Mouse (Mus musculus) ES-Bruce4 (cell line): Measurements from ENCODE around the gene Mybbp1a. TPM values are rescaled to one million over a fixed set of nuclear protein-coding genes. Genes with fewer than 3 reads are reported as not detected.

Source experiments
- H3K27ac ChIP-seq: 2 replicates; pipeline ENCODE4 v1.5.1; 2012; ENCODE audit warnings: low read length, inconsistent platforms; ENCODE audit not compliant: insufficient read depth
- H3K27me3 ChIP-seq: 2 replicates; pipeline ENCODE4 v1.6.1; 2012; ENCODE audit warnings: mild to moderate bottlenecking, low read length, inconsistent platforms; ENCODE audit not compliant: control insufficient read depth, poor library complexity, insufficient read depth, severe bottlenecking
- H3K36me3 ChIP-seq: 2 replicates; pipeline ENCODE4 v1.6.1; 2012; ENCODE audit warnings: inconsistent platforms, mild to moderate bottlenecking, low read length, moderate library complexity; ENCODE audit not compliant: control insufficient read depth, poor library complexity, insufficient read depth, severe bottlenecking
- H3K4me1 ChIP-seq: one replicate; pipeline ENCODE4 v1.8.1; 2011; ENCODE audit warnings: low read length; ENCODE audit not compliant: control insufficient read depth, insufficient read depth
- H3K4me3 ChIP-seq: 2 replicates; pipeline ENCODE4 v1.5.1; 2011; ENCODE audit warnings: low read depth, mild to moderate bottlenecking, low read length
- H3K9ac ChIP-seq: 2 replicates; pipeline ENCODE4 v1.6.1; 2012; ENCODE audit warnings: low read depth, mild to moderate bottlenecking, inconsistent platforms; ENCODE audit not compliant: poor library complexity, severe bottlenecking
- H3K9me3 ChIP-seq: replicated peaks from 2 replicates; pipeline ENCODE4 v1.6.1; 2012; ENCODE audit warnings: mild to moderate bottlenecking, low read length, inconsistent platforms; ENCODE audit not compliant: control insufficient read depth, poor library complexity, insufficient read depth, severe bottlenecking
- CTCF ChIP-seq: IDR thresholded peaks from one replicate; pipeline ENCODE4 v1.8.1; 2011; ENCODE audit warnings: low read depth, low read length
- EP300 ChIP-seq: IDR thresholded peaks from 2 replicates; pipeline ENCODE4 v1.6.1; 2011; ENCODE audit warnings: low read depth, low read length; ENCODE audit not compliant: insufficient read depth
- POLR2A ChIP-seq: IDR thresholded peaks from one replicate; pipeline ENCODE4 v1.8.1; 2011; ENCODE audit warnings: low read length; ENCODE audit not compliant: insufficient read depth
- polyA plus RNA-seq: library from polyadenylated mRNA; stranded (reverse); fragments of >200 nt; gene quantifications from 2 replicates; pipeline ENCODE4 v1.2.4, GENCODE M21; 2011; ENCODE audit warnings: low read depth; ENCODE audit not compliant: missing spikeins, insufficient read depth, insufficient read length

The Mybbp1a gene
- polyA plus RNA-seq, 1 experiment, result 296 TPM

- Histone ChIP-seq H3K9ac (no peak overlapping the region), H3K36me3 (peaks cover 93% of the 10 kb centered on the region)
These were observed 5.4 kb downstream of the Mybbp1a start for GRCm38 (mm10) chr11:72446311-72447105.

DNA sequence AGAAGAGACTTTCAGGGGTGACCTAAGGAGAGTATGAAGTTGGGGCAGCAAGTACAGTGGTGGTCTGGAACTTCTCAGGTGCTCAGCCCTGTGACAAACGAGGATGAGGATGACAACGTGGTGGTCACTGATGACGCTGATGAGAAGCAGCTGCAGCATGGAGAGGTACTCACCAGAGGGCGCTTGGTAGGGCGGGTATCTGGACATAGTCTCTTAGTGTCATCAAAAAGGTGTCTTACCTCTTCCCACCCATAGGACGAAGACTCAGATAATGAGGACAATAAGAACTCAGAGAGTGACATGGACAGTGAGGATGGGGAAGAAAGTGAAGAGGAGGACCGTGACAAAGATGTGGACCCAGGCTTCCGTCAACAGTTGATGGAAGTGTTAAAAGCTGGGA is 6.3 kb downstream of the Mybbp1a start:
- no peaks in the 10 kb centered on the region for H3K9me3 ChIP-seq
- H3K9ac ChIP-seq, result no peak overlapping the region
- H3K4me1 ChIP-seq, result no peaks in the 10 kb centered on the region
- TF ChIP-seq POLR2A, result no peak
- peak; percentile 10 for TF ChIP-seq CTCF
- H3K27ac ChIP-seq, result no peak overlapping the region
- peaks cover 95% of the 10 kb centered on the region for H3K36me3 ChIP-seq
- no peak overlapping the region for H3K4me3 ChIP-seq
- no peaks in the 10 kb centered on the region for H3K27me3 ChIP-seq

More at GRCm38 (mm10) chr11:72446311-72447105, 5.4 kb downstream of the Mybbp1a start:
- Histone ChIP-seq H3K9me3 (no peaks in the 10 kb centered on the region), H3K27me3 (no peaks in the 10 kb centered on the region), H3K27ac (no peak overlapping the region), H3K4me3 (no peak overlapping the region), H3K4me1 (no peaks in the 10 kb centered on the region)
- TF ChIP-seq CTCF, result peak; percentile 78
- no peak for TF ChIP-seq EP300
- TF ChIP-seq POLR2A, result no peak

DNA sequence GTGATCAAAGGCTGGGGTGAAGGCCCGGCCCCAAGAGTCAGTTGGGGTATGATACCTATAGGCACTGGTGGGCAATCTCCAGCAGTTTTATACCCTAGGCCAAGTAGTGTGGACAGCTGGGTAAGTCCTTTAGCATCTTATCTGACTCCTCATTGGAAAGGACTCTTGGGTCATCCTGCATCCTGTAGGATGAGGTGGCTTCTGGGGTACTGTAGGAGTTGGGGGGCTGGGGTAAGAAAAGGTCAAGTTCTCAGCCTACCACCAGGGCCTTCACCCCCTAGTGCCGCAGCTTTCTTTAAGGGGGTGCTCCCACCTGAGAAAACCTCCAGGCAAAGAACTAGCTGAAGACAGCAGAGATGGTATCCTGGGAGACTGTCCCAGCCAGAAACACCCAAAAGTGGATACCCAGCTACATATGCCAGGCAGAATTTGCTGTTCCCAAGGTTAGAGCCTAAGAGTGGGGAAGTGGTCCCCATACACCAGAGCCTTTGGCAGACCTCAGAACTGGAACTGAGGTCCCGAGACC is 11.0 kb downstream of the Mybbp1a start:
- no peak overlapping the region for H3K27ac ChIP-seq
- no peaks in the 10 kb centered on the region for H3K27me3 ChIP-seq
- H3K9me3 ChIP-seq, result no peaks in the 10 kb centered on the region
- H3K4me1 ChIP-seq, result no peaks in the 10 kb centered on the region
- H3K9ac ChIP-seq, result no peak overlapping the region
- peaks cover 49% of the 10 kb centered on the region for H3K36me3 ChIP-seq
- H3K4me3 ChIP-seq, result no peak overlapping the region
- TF ChIP-seq CTCF, result no peak
- TF ChIP-seq EP300, result no peak
- TF ChIP-seq POLR2A, result no peak

- Histone ChIP-seq H3K36me3 (peaks cover 37% of the 10 kb centered on the region), H3K9ac (no peak overlapping the region), H3K4me3 (no peak overlapping the region), H3K27ac (no peak overlapping the region), H3K4me1 (no peaks in the 10 kb centered on the region), H3K27me3 (no peaks in the 10 kb centered on the region), H3K9me3 (no peaks in the 10 kb centered on the region)
- no peak for TF ChIP-seq CTCF
- no peak for TF ChIP-seq POLR2A
- TF ChIP-seq EP300, result no peak
These were observed 12.2 kb downstream of the Mybbp1a start for GRCm38 (mm10) chr11:72453105-72453953.

DNA sequence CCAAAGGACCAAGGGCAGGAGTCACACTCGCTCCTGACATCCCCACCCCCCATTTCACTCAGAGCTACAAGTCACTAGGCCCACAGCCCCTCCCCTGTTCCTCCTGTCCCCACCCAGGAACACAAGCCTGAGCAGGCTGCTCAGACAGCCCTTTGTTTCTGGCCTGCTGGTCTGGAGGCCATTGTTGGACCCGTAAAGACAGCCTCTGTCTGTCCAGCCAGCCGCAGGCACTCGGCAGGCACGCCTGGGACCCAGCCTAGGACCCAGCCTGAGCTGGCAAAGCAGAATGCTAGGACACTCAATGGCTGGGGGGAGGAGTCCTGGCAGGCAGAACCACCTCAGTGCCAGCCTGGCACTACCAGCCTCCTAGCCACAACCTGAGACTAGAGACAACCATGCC is 14.5 kb downstream of the Mybbp1a start:
- H3K36me3 ChIP-seq, result peaks cover 14% of the 10 kb centered on the region
- H3K27me3 ChIP-seq, result no peaks in the 10 kb centered on the region
- TF ChIP-seq EP300 (no peak), CTCF (no peak), POLR2A (no peak)
- no peak overlapping the region for H3K27ac ChIP-seq
- H3K4me3 ChIP-seq, result peak overlapping the region; percentile 32; the same call in 1 of the 2 replicates
- peak overlapping the region; percentile 33 for H3K9ac ChIP-seq
- no peaks in the 10 kb centered on the region for H3K4me1 ChIP-seq
- H3K9me3 ChIP-seq, result no peaks in the 10 kb centered on the region
